Mouse (Mus musculus): ENCODE measurements at regions not wholly inside any gene's neighbourhood (a gene's known extent, or its start where the extent isn't known, plus 50 kb on each side); places are given as distances from the start of the nearest gene placed in this dataset.
A peak's percentile ranks its signal among the peaks of the same experiment; 100 is the strongest.

GRCm38 (mm10) chr3:135971611-135972010 is 146.5 kb downstream of the Slc39a8 start:
- no peaks in the 10 kb centered on the region for H3K36me3 ChIP-seq (ENCODE audit: control insufficient read depth, insufficient read depth, low read length)
- no peaks in the 10 kb centered on the region for H3K27me3 ChIP-seq (replicated peaks; ENCODE audit: control insufficient read depth, insufficient read depth, low read length)
- H3K4me1 ChIP-seq (ENCODE audit: control insufficient read depth, insufficient read depth, low read length) = no peaks in the 10 kb centered on the region
- no peak overlapping the region for H3K4me2 ChIP-seq (ENCODE audit: low read depth, low read length)
- H3K27ac ChIP-seq (ENCODE audit: low read length) = no peak overlapping the region
- no peaks in the 10 kb centered on the region for H3K9me3 ChIP-seq (ENCODE audit: control insufficient read depth, low read length)
- no peak overlapping the region for H3K9ac ChIP-seq (ENCODE audit: low read depth, low read length)
- no peak for ATAC-seq
- WGBS = 61% methylated on average over 4 of the region's 4 CpGs
- no peak overlapping the region for H3K4me3 ChIP-seq (ENCODE audit: low read length)

- 86% methylated on average over 4 of the region's 4 CpGs for WGBS
Observed at GRCm38 (mm10) chr3:135972413-135972812, 147.3 kb downstream of the Slc39a8 start.

GRCm38 (mm10) chr3:135973243-135973642 is 148.2 kb downstream of the Slc39a8 start:
- Histone ChIP-seq H3K36me3 (ENCODE audit: control insufficient read depth, insufficient read depth, low read length) (no peaks in the 10 kb centered on the region), H3K4me1 (ENCODE audit: control insufficient read depth, insufficient read depth, low read length) (no peaks in the 10 kb centered on the region), H3K27ac (ENCODE audit: low read length) (no peak overlapping the region), H3K9me3 (ENCODE audit: control insufficient read depth, low read length) (no peaks in the 10 kb centered on the region), H3K27me3 (replicated peaks; ENCODE audit: control insufficient read depth, insufficient read depth, low read length) (no peaks in the 10 kb centered on the region), H3K4me2 (ENCODE audit: low read depth, low read length) (no peak overlapping the region), H3K9ac (ENCODE audit: low read depth, low read length) (no peak overlapping the region), H3K4me3 (ENCODE audit: low read length) (no peak overlapping the region)
- no peak for ATAC-seq
- 78% methylated on average over 2 of the region's 2 CpGs for WGBS

More at GRCm38 (mm10) chr3:135972413-135972812, 147.3 kb downstream of the Slc39a8 start:
- Histone ChIP-seq H3K36me3 (ENCODE audit: control insufficient read depth, insufficient read depth, low read length) (no peaks in the 10 kb centered on the region), H3K9ac (ENCODE audit: low read depth, low read length) (no peak overlapping the region), H3K27me3 (replicated peaks; ENCODE audit: control insufficient read depth, insufficient read depth, low read length) (no peaks in the 10 kb centered on the region), H3K4me3 (ENCODE audit: low read length) (no peak overlapping the region), H3K4me2 (ENCODE audit: low read depth, low read length) (no peak overlapping the region), H3K9me3 (ENCODE audit: control insufficient read depth, low read length) (no peaks in the 10 kb centered on the region), H3K4me1 (ENCODE audit: control insufficient read depth, insufficient read depth, low read length) (no peaks in the 10 kb centered on the region), H3K27ac (ENCODE audit: low read length) (no peak overlapping the region)
- ATAC-seq = no peak

GRCm38 (mm10) chr3:135973842-135974241 is 148.8 kb downstream of the Slc39a8 start:
- 83% methylated on average over 3 of the region's 3 CpGs for WGBS

GRCm38 (mm10) chr3:135974769-135975168 is 149.7 kb downstream of the Slc39a8 start:
- WGBS = 69% methylated on average over 5 of the region's 5 CpGs
- Histone ChIP-seq H3K9me3 (ENCODE audit: control insufficient read depth, low read length) (no peaks in the 10 kb centered on the region), H3K4me2 (ENCODE audit: low read depth, low read length) (no peak overlapping the region), H3K27ac (ENCODE audit: low read length) (no peak overlapping the region), H3K9ac (ENCODE audit: low read depth, low read length) (no peak overlapping the region), H3K27me3 (replicated peaks; ENCODE audit: control insufficient read depth, insufficient read depth, low read length) (no peaks in the 10 kb centered on the region), H3K4me1 (ENCODE audit: control insufficient read depth, insufficient read depth, low read length) (no peaks in the 10 kb centered on the region), H3K36me3 (ENCODE audit: control insufficient read depth, insufficient read depth, low read length) (no peaks in the 10 kb centered on the region), H3K4me3 (ENCODE audit: low read length) (no peak overlapping the region)
- ATAC-seq = peak; percentile 92

More at GRCm38 (mm10) chr3:135973842-135974241, 148.8 kb downstream of the Slc39a8 start:
- no peak overlapping the region for H3K4me3 ChIP-seq (ENCODE audit: low read length)
- H3K27me3 ChIP-seq (replicated peaks; ENCODE audit: control insufficient read depth, insufficient read depth, low read length) = no peaks in the 10 kb centered on the region
- no peak overlapping the region for H3K4me2 ChIP-seq (ENCODE audit: low read depth, low read length)
- ATAC-seq = no peak
- no peak overlapping the region for H3K9ac ChIP-seq (ENCODE audit: low read depth, low read length)
- no peaks in the 10 kb centered on the region for H3K36me3 ChIP-seq (ENCODE audit: control insufficient read depth, insufficient read depth, low read length)
- H3K4me1 ChIP-seq (ENCODE audit: control insufficient read depth, insufficient read depth, low read length) = no peaks in the 10 kb centered on the region
- no peak overlapping the region for H3K27ac ChIP-seq (ENCODE audit: low read length)
- H3K9me3 ChIP-seq (ENCODE audit: control insufficient read depth, low read length) = no peaks in the 10 kb centered on the region

GRCm38 (mm10) chr3:135987171-135987570 is 162.1 kb downstream of the Slc39a8 start:
- Histone ChIP-seq H3K4me3 (ENCODE audit: low read length) (no peak overlapping the region), H3K4me2 (ENCODE audit: low read depth, low read length) (no peak overlapping the region), H3K4me1 (ENCODE audit: control insufficient read depth, insufficient read depth, low read length) (no peaks in the 10 kb centered on the region), H3K27ac (ENCODE audit: low read length) (no peak overlapping the region), H3K27me3 (replicated peaks; ENCODE audit: control insufficient read depth, insufficient read depth, low read length) (no peaks in the 10 kb centered on the region), H3K36me3 (ENCODE audit: control insufficient read depth, insufficient read depth, low read length) (no peaks in the 10 kb centered on the region), H3K9me3 (ENCODE audit: control insufficient read depth, low read length) (no peaks in the 10 kb centered on the region), H3K9ac (ENCODE audit: low read depth, low read length) (no peak overlapping the region)
- WGBS = 59% methylated on average over 3 of the region's 3 CpGs
- no peak for ATAC-seq

- no peaks in the 10 kb centered on the region for H3K27me3 ChIP-seq (replicated peaks; ENCODE audit: control insufficient read depth, insufficient read depth, low read length)
- H3K4me3 ChIP-seq (ENCODE audit: low read length) = no peak overlapping the region
- no peak overlapping the region for H3K4me2 ChIP-seq (ENCODE audit: low read depth, low read length)
- WGBS = 77% methylated on average over 2 of the region's 2 CpGs
- H3K36me3 ChIP-seq (ENCODE audit: control insufficient read depth, insufficient read depth, low read length) = no peaks in the 10 kb centered on the region
- H3K9ac ChIP-seq (ENCODE audit: low read depth, low read length) = no peak overlapping the region
- no peak for ATAC-seq
- no peak overlapping the region for H3K27ac ChIP-seq (ENCODE audit: low read length)
- no peaks in the 10 kb centered on the region for H3K4me1 ChIP-seq (ENCODE audit: control insufficient read depth, insufficient read depth, low read length)
- no peaks in the 10 kb centered on the region for H3K9me3 ChIP-seq (ENCODE audit: control insufficient read depth, low read length)
Observed at GRCm38 (mm10) chr3:135989281-135989680, 164.2 kb downstream of the Slc39a8 start.

- Histone ChIP-seq H3K27ac (ENCODE audit: low read length) (no peak overlapping the region), H3K4me3 (ENCODE audit: low read length) (no peak overlapping the region), H3K9ac (ENCODE audit: low read depth, low read length) (no peak overlapping the region), H3K4me2 (ENCODE audit: low read depth, low read length) (no peak overlapping the region), H3K27me3 (replicated peaks; ENCODE audit: control insufficient read depth, insufficient read depth, low read length) (no peaks in the 10 kb centered on the region), H3K36me3 (ENCODE audit: control insufficient read depth, insufficient read depth, low read length) (no peaks in the 10 kb centered on the region), H3K4me1 (ENCODE audit: control insufficient read depth, insufficient read depth, low read length) (no peaks in the 10 kb centered on the region), H3K9me3 (ENCODE audit: control insufficient read depth, low read length) (no peaks in the 10 kb centered on the region)
- ATAC-seq = no peak
- WGBS = 47% methylated on average over 3 of the region's 3 CpGs
Observed at GRCm38 (mm10) chr3:135990338-135990737, 165.3 kb downstream of the Slc39a8 start.

GRCm38 (mm10) chr3:135990814-135991454 is 165.9 kb downstream of the Slc39a8 start:
- Histone ChIP-seq H3K9me3 (ENCODE audit: control insufficient read depth, low read length) (no peaks in the 10 kb centered on the region), H3K27me3 (replicated peaks; ENCODE audit: control insufficient read depth, insufficient read depth, low read length) (no peaks in the 10 kb centered on the region), H3K9ac (ENCODE audit: low read depth, low read length) (no peak overlapping the region), H3K4me2 (ENCODE audit: low read depth, low read length) (no peak overlapping the region), H3K4me3 (ENCODE audit: low read length) (no peak overlapping the region), H3K27ac (ENCODE audit: low read length) (no peak overlapping the region), H3K36me3 (ENCODE audit: control insufficient read depth, insufficient read depth, low read length) (no peaks in the 10 kb centered on the region), H3K4me1 (ENCODE audit: control insufficient read depth, insufficient read depth, low read length) (no peaks in the 10 kb centered on the region)
- 44% methylated on average over 7 of the region's 7 CpGs for WGBS
- ATAC-seq = no peak

GRCm38 (mm10) chr3:136000592-136001160 is 175.6 kb downstream of the Slc39a8 start:
- no peaks in the 10 kb centered on the region for H3K4me1 ChIP-seq (ENCODE audit: control insufficient read depth, insufficient read depth, low read length)
- ATAC-seq = no peak
- H3K27ac ChIP-seq (ENCODE audit: low read length) = no peak overlapping the region
- H3K4me3 ChIP-seq (ENCODE audit: low read length) = no peak overlapping the region
- no peaks in the 10 kb centered on the region for H3K36me3 ChIP-seq (ENCODE audit: control insufficient read depth, insufficient read depth, low read length)
- H3K9ac ChIP-seq (ENCODE audit: low read depth, low read length) = no peak overlapping the region
- H3K4me2 ChIP-seq (ENCODE audit: low read depth, low read length) = no peak overlapping the region
- H3K9me3 ChIP-seq (ENCODE audit: control insufficient read depth, low read length) = no peaks in the 10 kb centered on the region
- WGBS = 61% methylated on average over 1 of the region's 1 CpGs
- H3K27me3 ChIP-seq (replicated peaks; ENCODE audit: control insufficient read depth, insufficient read depth, low read length) = no peaks in the 10 kb centered on the region

Data from intestine, embryonic 16.5 days (tissue).